Mouse (Mus musculus) adrenal gland, adult 2 months (tissue): Measurements from ENCODE around the gene Cnr2. TPM values are rescaled to one million over a fixed set of nuclear protein-coding genes. Genes with fewer than 3 reads are reported as not detected.

Experiments
- DNase-seq: peaks from one replicate; pipeline ENCODE4 v3.0.0; 2021
- polyA plus RNA-seq: library from polyadenylated mRNA; depleted of rRNA; stranded (reverse); fragments of >200 nt; gene quantifications from 2 replicates; pipeline ENCODE4 v1.2.3, GENCODE M21; 2012
- total RNA-seq, 2 experiments: library from RNA; stranded (reverse); gene quantifications; 2 replicates each; pipeline ENCODE4 v1.2.3; 2021

The Cnr2 gene
- total and polyA plus RNA-seq, 3 experiments: 0.92 to 2.5 (median 2.1) TPM

DNA sequence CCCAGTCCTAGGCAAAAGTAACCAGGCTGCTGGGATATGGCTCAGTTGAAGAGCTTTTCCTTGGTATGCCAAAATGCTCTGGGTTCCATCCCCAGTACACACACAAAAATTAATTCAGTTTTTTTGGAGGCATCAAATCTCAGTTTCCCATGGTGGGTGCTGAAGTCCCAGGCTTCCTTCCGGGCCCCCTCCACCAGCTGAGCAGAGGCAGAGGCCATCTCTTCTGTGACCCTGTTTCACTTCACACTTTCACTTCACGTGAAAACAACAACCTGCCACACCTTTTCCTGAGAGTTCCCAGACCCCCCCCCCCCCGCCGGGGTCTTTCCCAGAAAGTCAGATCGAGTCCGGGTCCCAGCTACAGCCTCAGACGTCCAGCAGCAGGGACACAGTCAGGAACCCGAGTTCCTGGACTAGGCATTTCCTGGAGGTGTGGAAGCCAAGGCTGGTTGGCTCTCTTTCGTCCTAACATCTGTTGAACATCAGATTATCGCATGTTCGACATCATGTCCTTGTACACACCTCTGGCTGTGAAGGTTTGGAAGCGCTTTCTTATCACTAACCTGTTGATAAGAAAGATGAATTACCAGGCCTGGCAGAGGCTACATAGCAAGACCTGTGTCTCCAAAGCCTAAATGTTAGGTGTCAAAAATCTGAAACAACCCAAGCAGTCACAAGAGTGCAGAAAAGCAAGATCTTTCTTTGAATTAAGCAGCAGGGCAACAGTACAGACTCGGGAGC lies 14.3 kb downstream of the Cnr2 start:
- DNase-seq: no peak

- DNase-seq: peak; percentile 19
Measured at GRCm38 (mm10) chr4:135911531-135911930, 16.3 kb downstream of the Cnr2 start.

GRCm38 (mm10) chr4:135912164-135912563 lies 17.0 kb downstream of the Cnr2 start:
- no peak for DNase-seq

- no peak for DNase-seq
Measured at GRCm38 (mm10) chr4:135912835-135913234, 17.6 kb downstream of the Cnr2 start.

GRCm38 (mm10) chr4:135913433-135913832 lies 18.2 kb downstream of the Cnr2 start:
- DNase-seq: no peak

DNA sequence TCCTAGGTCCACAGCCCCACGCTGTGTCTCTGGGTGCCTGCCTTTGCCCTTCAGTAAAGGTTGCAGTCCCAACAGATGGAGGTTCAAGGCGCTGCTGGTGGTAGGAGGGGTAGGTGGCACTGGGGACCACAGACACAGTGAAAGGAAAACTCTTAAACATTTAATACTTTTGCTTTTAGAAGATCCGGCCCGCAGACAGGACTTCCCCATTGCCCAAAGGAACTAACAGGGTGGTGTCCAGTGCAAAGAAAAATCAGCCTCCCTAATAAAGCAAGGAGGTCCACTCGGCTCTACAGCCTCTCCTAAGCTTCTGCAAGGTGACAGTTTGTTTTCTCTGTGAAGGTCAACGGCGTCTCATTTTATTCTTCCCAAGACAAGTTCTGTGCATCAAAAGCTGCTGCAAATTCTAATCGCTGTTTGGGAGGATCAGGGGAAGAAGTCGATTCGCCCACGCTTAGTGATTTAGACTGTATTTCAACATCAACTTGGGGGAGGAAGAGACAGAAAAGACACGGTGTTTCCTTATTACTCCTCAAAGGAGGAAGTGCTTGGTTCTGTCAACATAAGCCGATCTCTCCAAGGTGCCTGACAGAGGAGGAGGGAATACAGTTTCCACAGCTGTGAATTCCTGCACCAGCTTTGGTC lies 23.6 kb downstream of the Cnr2 start:
- DNase-seq: no peak

- no peak for DNase-seq
Measured at GRCm38 (mm10) chr4:135919280-135919639, 24.1 kb downstream of the Cnr2 start.

DNA sequence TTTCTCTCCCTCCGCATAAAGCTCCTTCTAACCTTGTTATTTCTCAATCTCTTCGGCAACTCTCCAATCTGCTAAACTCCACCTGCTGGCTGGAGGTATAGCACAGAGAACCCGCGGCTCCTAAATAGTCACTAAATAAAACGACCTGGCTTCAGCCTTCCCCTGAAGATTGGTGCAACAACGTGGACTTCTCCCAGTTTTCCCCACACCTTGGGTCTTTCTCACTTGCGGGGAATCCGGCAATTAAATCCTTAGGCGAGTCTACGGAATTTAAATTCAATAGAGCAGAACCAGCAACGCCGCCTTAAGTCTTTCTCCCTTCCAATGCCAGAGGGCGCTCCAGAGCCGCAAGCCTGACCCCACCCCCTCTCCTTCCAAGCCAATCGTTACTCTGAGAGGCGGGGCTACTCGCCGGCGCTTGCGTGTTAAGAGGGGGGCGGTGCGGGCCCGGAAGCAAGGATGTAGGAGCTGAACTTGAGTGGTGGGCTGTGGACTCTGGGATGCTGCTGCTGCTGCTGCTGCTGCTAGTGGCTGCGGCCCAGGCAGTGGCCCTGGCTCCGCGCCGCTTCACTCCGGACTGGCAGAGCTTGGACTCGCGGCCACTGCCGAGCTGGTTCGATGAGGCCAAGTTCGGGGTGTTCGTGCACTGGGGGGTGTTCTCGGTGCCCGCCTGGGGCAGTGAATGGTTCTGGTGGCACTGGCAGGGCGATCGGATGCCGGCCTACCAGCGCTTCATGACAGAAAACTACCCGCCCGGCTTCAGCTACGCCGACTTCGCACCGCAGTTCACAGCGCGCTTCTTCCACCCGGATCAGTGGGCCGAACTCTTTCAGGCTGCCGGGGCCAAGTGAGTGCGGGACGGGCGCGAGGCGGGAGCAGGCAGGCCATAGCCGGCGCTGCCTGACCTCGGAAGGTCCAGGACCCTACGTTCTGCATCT lies 25.4 kb downstream of the Cnr2 start, which contains the start of gene Fuca1:
Gene Fuca1, plus strand, starts transcription at position 432 of the 938 bp plus-strand sequence.
- DNase-seq: peak; percentile 96

GRCm38 (mm10) chr4:135921257-135922120 lies 26.3 kb downstream of the Cnr2 start:
- peak; percentile 47 for DNase-seq

DNA sequence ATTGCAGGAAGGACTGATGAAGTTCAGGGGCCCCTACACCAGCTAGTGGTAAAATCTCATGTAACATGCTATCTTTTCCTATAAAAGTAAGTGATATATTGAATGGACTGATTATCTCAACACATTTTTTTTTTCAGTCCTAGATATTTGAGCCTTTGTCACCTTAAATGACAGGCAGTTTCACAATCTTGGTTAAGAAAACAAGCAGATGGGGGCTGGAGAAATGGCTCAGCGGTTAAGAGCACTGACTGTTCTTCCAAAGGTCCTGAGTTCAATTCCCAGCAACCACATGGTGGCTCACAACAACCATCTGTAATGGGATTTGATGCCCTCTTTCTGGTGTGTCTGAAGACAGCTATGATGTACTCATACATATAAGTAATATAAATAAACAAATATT lies 27.0 kb downstream of the Cnr2 start:
- DNase-seq: no peak

- DNase-seq: no peak
Measured at GRCm38 (mm10) chr4:135924418-135924817, 29.2 kb downstream of the Cnr2 start.

- no peak for DNase-seq
Measured at GRCm38 (mm10) chr4:135925341-135925740, 30.1 kb downstream of the Cnr2 start.

DNA sequence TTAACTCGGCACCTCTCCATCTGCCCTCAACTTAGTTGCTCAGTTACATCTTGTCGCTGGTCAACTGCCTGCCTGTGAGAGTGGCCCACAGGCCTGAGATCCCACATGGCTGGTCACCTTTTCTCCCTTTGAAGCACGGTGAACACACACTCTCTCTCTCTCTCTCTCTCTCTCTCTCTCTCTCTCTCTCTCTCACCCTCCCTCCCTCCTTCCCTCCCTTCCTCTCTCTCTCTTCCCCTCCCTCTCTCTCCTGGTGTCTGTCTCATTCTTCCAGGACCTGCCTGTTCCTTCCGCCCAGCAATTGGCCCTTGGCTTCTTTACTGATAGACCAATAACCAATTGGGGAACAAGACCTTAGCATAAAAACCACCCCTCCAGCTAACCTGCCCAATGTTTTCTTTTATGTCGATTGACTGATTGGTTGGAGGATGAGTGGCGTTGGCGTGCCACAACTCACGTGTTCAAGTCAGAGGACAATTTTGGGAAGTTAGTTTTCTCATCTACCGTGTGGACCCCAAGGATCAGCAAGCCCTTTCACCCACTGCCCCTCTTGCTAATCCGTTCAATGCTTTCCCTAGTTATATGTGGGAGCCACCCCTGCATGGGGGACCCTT lies 31.1 kb downstream of the Cnr2 start:
- DNase-seq: no peak

- no peak for DNase-seq
Measured at GRCm38 (mm10) chr4:135926861-135927260, 31.7 kb downstream of the Cnr2 start.

- DNase-seq: no peak
Measured at GRCm38 (mm10) chr4:135928376-135928775, 33.2 kb downstream of the Cnr2 start.

GRCm38 (mm10) chr4:135929405-135929804 lies 34.2 kb downstream of the Cnr2 start:
- no peak for DNase-seq

DNA sequence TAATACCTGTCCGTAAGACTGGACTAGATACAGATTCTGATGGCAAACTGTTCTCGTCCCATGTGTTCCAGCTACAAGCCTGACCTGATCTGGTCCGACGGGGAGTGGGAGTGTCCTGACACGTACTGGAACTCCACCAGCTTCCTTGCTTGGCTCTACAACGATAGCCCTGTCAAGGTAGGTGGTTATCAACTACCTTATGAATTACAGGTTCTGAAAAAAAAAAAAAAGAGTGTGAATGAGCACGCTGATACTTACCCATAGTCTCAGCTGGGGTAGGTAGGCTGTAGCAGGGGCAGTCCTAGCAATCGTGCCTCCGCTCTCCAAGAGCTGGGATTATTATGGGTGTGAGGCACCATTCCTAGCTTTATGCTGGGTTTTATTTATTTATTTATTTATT lies 34.6 kb downstream of the Cnr2 start:
- no peak for DNase-seq

DNA sequence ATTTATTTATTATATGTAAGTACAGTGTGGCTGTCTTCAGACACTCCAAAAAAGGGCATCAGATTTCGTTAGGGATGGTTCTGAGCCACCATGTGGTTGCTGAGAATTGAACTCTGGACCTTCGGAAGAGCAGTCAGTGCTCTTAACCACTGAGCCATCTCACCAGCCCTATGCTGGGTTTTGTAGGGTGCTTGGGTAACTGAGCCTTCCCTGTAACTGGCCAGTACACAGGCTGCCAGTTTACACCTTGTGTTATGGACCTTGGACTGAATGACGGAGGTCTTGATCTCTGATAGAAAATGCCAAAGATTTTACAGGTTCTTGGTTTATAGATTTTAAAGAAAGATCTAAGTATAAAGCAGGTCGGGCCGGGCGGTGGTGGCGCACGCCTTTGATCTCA lies 35.0 kb downstream of the Cnr2 start:
- no peak for DNase-seq

DNA sequence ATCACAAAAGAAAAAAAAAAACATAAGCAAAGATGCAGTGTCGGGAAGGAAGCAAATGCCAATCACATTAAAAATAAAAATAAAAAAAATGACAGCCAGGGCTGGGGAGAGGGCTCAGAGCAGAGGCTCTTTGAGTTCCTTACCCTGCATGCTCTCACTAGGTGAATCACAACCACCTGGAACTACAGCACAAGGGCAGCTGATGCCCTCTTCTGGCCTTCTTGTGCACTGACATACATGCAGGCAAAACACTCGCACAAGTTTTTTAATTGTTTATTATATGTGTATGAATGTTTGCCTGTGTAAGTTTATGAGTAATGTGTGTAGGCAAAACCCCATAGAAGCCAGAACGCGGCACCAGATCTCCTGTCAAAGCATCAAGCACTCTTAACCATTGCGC lies 36.6 kb downstream of the Cnr2 start:
- DNase-seq: no peak

- no peak for DNase-seq
Measured at GRCm38 (mm10) chr4:135934708-135935500, 39.7 kb downstream of the Cnr2 start.
